Mouse (Mus musculus): ENCODE results near the gene Fam178b. TPM values are rescaled to one million over a fixed set of nuclear protein-coding genes. Genes with fewer than 3 reads are reported as not detected.
A peak's percentile ranks its signal among the peaks of the same experiment; 100 is the strongest.

The Fam178b gene
- polyA plus RNA-seq, 1 experiment from 2014 or later, result 0.15 TPM

DNA sequence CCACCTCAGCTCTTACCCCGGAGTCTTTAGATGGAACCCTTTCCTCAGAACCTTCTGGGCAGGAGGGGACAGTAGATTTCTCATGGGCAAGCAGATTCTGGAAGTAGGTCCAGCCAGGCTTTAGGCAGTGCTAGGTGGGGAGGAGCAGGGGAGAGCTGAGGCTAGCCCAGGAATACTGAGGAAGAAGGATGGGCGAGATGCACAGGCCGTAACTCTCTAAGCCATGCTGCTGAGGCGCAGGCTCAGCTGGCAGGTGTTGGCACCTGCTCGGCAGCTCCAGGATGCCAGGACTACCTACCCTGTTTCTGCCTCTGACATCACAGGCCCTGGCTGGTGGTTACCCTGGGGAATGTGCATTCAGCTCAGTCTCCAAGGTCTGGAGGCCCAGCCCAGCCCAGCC, 112.7 kb downstream of the Fam178b start:
- H3K4me2 ChIP-seq, result no peak overlapping the region
- DNase-seq (no peak), ATAC-seq (ENCODE audit: low read depth) (no peak)
- no peaks in the 10 kb centered on the region for H3K9me3 ChIP-seq (replicated peaks)
- WGBS (ENCODE audit: insufficient replicate concordance), result 77% methylated on average over 5 of the region's 5 CpGs
- H3K9ac ChIP-seq, result no peak overlapping the region
- no peaks in the 10 kb centered on the region for H3K36me3 ChIP-seq
- peaks cover 13% of the 10 kb centered on the region for H3K4me1 ChIP-seq (replicated peaks)
- no peak overlapping the region for H3K4me3 ChIP-seq (replicated peaks)
- no peak overlapping the region for H3K27ac ChIP-seq
- H3K27me3 ChIP-seq, result no peaks in the 10 kb centered on the region; the same call in none of the 2 replicates

DNA sequence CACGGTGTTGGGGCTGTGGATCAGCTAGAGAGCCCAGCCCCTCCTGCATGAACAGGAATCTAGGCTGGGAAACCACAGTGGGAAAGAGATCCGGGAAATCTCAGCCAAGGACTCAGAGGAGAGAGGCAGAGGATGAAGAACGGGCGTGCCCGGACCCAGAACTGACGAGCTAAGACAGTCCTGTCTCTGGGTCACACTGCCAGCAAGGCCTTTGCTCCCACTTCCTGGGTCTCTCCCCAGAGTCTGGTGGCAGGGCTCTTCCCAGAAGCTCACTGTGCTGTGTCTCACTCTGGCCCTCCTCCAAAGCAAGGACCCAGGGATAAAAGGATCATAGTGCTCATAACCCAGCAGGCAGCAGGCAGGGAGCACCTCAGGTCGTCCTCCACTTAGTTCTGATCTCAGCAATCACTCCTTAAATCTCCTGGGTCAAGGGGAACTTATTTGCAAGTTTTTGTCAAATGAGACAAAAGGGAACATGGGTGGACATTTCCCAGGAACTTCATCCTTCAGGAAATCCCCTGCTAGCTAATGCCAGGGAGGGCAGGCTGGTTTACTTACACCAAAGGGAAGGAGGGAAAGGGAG, 113.2 kb downstream of the Fam178b start:
- 26% methylated on average over 7 of the region's 7 CpGs for WGBS (ENCODE audit: insufficient replicate concordance)
- H3K4me1 ChIP-seq (replicated peaks), result peaks cover 13% of the 10 kb centered on the region
- no peak overlapping the region for H3K9ac ChIP-seq
- H3K9me3 ChIP-seq (replicated peaks), result no peaks in the 10 kb centered on the region
- H3K4me3 ChIP-seq (replicated peaks), result no peak overlapping the region
- ATAC-seq (ENCODE audit: low read depth), result no peak
- H3K4me2 ChIP-seq, result no peak overlapping the region
- H3K27me3 ChIP-seq, result no peaks in the 10 kb centered on the region; the same call in none of the 2 replicates
- no peaks in the 10 kb centered on the region for H3K36me3 ChIP-seq
- no peak for DNase-seq
- H3K27ac ChIP-seq, result no peak overlapping the region

DNA sequence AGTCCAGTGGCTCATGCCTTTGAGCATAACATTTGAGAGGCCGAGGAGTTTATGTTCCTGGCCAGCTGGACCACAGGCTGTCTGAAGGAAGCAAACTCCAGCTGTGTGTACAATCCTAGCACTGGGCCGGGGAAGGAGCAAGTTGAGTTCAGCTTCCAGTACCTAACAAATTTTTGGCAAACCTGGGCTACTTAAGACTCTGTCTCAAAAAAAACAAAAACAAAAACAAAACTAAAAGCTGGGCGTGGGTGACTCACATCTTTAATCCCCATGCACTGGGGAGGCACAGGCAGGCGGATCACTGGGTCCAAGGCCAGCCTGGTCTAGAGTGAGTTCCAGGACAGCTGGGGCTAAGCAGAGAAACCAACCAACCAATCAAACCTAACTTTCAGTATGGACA, 114.2 kb downstream of the Fam178b start:
- ATAC-seq (ENCODE audit: low read depth) (no peak), DNase-seq (no peak)
- no peak overlapping the region for H3K9ac ChIP-seq
- H3K9me3 ChIP-seq (replicated peaks), result no peaks in the 10 kb centered on the region
- H3K4me3 ChIP-seq (replicated peaks), result no peak overlapping the region
- H3K27ac ChIP-seq, result no peak overlapping the region
- H3K4me1 ChIP-seq (replicated peaks), result peaks cover 13% of the 10 kb centered on the region
- 55% methylated on average over 4 of the region's 4 CpGs for WGBS (ENCODE audit: insufficient replicate concordance)
- peaks cover 4% of the 10 kb centered on the region for H3K27me3 ChIP-seq
- H3K4me2 ChIP-seq, result no peak overlapping the region
- H3K36me3 ChIP-seq, result no peaks in the 10 kb centered on the region

DNA sequence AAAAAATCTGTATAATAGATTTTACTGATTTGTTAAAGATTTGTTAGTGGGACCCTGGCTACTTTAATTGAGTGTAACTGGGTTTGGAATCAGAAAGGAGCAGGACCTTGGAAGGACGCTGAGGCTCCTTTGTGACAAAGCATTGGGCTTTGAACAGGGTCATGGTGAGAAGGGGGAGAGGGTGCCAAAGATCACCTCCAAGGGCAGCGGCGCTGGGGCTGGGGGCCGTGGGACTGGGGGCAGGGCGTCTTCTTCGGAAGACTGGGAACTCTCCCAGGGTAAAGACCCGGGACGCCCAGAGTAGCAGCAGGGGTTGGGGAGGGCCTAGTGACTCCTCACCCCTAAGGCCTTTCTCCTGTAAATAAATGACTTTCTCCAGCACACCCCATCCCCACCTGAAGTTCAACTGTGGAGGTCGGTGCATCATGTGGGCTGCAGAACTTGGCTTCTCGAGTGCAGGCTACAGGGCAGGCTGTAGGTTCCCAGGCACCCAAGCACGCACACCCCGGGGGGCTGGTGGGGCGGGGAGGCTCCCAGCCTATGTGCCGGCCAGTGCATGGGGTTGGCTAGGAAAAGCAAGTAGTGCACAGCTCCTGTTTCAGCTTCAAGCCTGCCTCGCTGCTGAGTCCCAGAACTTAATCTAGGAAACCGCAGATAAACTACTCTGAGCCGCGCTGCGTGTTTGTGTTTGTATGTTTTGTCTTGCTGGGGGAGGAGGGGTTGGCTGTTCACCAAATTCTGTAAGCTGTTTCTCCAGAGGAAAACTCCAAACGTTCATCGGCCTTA, 115.0 kb downstream of the Fam178b start:
- Histone ChIP-seq H3K36me3 (no peaks in the 10 kb centered on the region), H3K9ac (no peak overlapping the region), H3K27ac (no peak overlapping the region)

DNA sequence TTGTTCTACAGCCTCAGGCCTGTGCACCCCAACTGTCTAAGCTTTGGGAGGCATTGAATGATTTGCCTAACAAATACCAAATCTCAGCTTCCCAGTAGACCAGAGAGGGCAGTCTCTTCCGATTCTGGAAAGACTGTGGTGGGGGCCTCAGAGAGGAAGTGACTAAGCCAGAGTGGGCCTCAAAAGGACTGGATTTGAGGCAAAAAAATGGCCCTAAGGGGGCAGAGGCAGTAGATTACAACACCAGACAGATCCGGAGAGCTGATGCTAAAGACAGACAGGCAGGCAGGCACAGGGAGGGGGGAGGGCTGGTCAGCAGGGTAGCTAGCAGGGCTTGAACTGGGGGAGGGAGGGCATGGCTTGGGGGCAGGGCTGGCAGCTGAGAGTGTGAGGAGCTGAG, 116.6 kb downstream of the Fam178b start:
- Histone ChIP-seq H3K9ac (no peak overlapping the region), H3K9me3 (replicated peaks) (no peaks in the 10 kb centered on the region), H3K4me1 (replicated peaks) (peaks cover 20% of the 10 kb centered on the region), H3K4me3 (replicated peaks) (no peak overlapping the region), H3K27ac (no peak overlapping the region), H3K4me2 (no peak overlapping the region), H3K27me3 (peaks cover 18% of the 10 kb centered on the region), H3K36me3 (no peaks in the 10 kb centered on the region)
- 3% methylated on average over 2 of the region's 2 CpGs for WGBS (ENCODE audit: insufficient replicate concordance)
- DNase-seq, result no peak
- ATAC-seq (ENCODE audit: low read depth), result no peak

More for the DNA sequence above, 115.0 kb downstream of the Fam178b start:
- Histone ChIP-seq H3K4me1 (replicated peaks) (peaks cover 16% of the 10 kb centered on the region), H3K4me3 (replicated peaks) (no peak overlapping the region), H3K4me2 (no peak overlapping the region), H3K27me3 (peaks cover 4% of the 10 kb centered on the region), H3K9me3 (replicated peaks) (no peaks in the 10 kb centered on the region)
- DNase-seq (no peak), ATAC-seq (ENCODE audit: low read depth) (no peak)
- 64% methylated on average over 21 of the region's 21 CpGs for WGBS (ENCODE audit: insufficient replicate concordance)

DNA sequence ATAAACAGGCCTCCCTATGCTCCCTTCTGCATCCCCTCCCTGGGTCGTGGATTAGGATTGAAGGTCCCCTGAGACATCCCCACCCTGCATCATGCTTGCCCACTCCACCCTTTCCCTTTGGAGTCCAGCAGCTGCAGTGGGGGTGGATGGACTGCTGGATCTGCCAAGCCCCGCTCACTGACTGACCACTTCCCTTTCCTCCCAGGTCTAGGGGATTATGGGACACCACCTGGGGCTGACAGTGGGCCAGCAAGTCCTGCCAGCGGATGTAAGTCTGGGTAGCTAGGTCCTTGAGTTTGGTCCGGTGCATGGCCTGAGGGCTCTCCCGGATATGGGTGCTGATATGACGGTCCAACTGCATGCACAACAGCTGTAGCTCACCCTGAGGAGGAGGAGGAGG, 118.9 kb downstream of the Fam178b start:
- 36% methylated on average over 6 of the region's 6 CpGs for WGBS (ENCODE audit: insufficient replicate concordance)
- Histone ChIP-seq H3K27ac (no peak overlapping the region), H3K36me3 (no peaks in the 10 kb centered on the region), H3K27me3 (peaks cover 41% of the 10 kb centered on the region), H3K9me3 (replicated peaks) (no peaks in the 10 kb centered on the region), H3K9ac (no peak overlapping the region), H3K4me2 (no peak overlapping the region), H3K4me1 (replicated peaks) (peaks cover 14% of the 10 kb centered on the region), H3K4me3 (replicated peaks) (no peak overlapping the region)
- no peak for ATAC-seq (ENCODE audit: low read depth)
- no peak for DNase-seq

DNA sequence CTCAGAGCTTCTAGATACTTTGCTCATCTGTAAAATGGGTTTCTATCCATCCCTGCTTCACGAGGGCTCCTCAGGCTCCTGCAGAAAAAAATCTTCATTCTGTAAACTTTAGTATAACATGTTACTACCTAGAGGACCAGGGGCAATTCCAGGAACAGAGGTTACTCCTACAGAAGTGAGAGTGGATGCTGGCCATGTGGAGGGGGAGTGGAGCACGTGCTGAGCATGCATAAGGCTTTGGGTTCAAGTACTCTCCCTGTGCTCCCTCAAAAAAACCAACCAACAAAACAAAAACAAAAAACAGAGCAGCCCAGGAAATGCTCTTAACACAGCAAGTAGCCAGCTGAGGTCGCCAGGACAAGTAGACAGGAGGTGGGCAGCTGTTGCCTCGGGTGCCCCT, 119.4 kb downstream of the Fam178b start:
- Histone ChIP-seq H3K9me3 (replicated peaks) (no peaks in the 10 kb centered on the region), H3K9ac (no peak overlapping the region), H3K4me2 (no peak overlapping the region), H3K36me3 (no peaks in the 10 kb centered on the region), H3K4me1 (replicated peaks) (peaks cover 17% of the 10 kb centered on the region), H3K4me3 (replicated peaks) (no peak overlapping the region), H3K27me3 (peaks cover 46% of the 10 kb centered on the region), H3K27ac (no peak overlapping the region)
- no peak for DNase-seq
- ATAC-seq (ENCODE audit: low read depth), result no peak
- 36% methylated on average over 4 of the region's 4 CpGs for WGBS (ENCODE audit: insufficient replicate concordance)

DNA sequence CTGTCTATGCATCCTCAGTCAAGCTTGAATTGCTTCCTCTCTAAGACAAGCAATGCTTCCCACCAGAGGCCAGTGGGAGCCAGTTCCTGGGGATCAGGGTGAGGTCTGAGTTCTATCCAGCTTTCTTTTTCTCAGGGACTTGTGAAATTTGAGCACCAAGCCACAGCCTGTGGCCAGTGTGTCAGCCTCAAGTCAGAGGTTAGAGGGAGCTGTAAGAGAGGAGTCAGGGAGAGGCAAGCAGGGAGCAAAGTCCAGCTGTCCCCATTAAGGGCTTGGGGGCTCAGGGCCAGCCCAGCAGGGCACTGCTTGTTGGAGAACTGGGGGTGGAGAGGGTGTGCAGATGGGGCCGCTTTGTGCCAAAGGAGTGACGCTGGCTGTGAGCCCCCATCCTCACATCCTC, 119.8 kb downstream of the Fam178b start:
- WGBS (ENCODE audit: insufficient replicate concordance), result 60% methylated on average over 2 of the region's 2 CpGs
- no peak for DNase-seq

DNA sequence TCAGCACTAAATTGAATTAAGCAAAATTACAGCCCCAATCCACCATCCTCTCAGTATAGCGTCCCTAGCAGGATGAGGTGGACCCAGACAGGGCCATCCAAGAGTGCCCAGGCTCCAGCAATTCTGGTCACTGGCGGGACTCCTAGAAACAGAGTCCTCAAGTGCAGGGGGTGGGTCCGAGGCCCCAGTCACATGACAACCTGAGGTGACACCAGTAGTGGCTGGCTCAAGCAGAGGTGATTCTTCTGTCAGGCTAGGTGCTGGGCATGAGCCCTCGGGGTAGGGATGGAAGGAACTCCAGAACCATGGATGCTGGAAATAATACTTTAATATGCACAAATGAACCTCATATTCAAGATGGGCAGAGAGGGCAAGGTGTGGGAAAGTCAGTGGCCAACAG, 120.6 kb downstream of the Fam178b start:
- no peaks in the 10 kb centered on the region for H3K9me3 ChIP-seq (replicated peaks)
- H3K4me1 ChIP-seq (replicated peaks), result peaks cover 26% of the 10 kb centered on the region
- no peak overlapping the region for H3K27ac ChIP-seq
- H3K4me3 ChIP-seq (replicated peaks), result no peak overlapping the region
- ATAC-seq (ENCODE audit: low read depth) (no peak), DNase-seq (no peak)
- peaks cover 58% of the 10 kb centered on the region for H3K27me3 ChIP-seq
- H3K9ac ChIP-seq, result no peak overlapping the region
- no peak overlapping the region for H3K4me2 ChIP-seq
- no peaks in the 10 kb centered on the region for H3K36me3 ChIP-seq
- WGBS (ENCODE audit: insufficient replicate concordance), result 38% methylated on average over 4 of the region's 4 CpGs

More for the DNA sequence above, 119.8 kb downstream of the Fam178b start:
- Histone ChIP-seq H3K27ac (no peak overlapping the region), H3K9ac (no peak overlapping the region), H3K4me1 (replicated peaks) (peaks cover 18% of the 10 kb centered on the region), H3K4me3 (replicated peaks) (no peak overlapping the region), H3K36me3 (no peaks in the 10 kb centered on the region), H3K4me2 (no peak overlapping the region), H3K9me3 (replicated peaks) (no peaks in the 10 kb centered on the region), H3K27me3 (peaks cover 50% of the 10 kb centered on the region)
- ATAC-seq (ENCODE audit: low read depth), result no peak

DNA sequence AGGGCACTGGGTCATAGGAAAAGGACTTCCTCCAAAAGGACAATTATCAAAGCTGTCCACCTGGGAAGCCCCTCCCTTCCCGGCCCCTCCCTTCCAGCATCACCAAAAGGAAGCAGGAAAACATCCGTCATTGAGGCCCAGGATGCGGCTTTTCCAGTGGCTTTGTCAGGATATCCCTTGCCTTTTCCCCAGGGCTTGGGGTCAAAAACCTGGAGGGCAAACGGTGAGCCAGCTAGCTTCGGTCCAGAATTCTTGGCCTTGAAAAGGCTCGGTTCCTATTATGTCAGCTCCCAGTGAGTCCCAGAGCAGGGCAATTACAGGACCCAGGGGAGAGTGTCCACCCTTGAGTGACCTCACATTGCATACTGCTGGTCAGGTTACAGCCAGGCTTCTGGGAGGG, 122.1 kb downstream of the Fam178b start:
- no peaks in the 10 kb centered on the region for H3K36me3 ChIP-seq
- no peak overlapping the region for H3K27ac ChIP-seq
- no peak overlapping the region for H3K9ac ChIP-seq
- ATAC-seq (ENCODE audit: low read depth) (no peak), DNase-seq (no peak)
- H3K4me3 ChIP-seq (replicated peaks), result no peak overlapping the region
- no peaks in the 10 kb centered on the region for H3K9me3 ChIP-seq (replicated peaks)
- no peak overlapping the region for H3K4me2 ChIP-seq
- peaks cover 36% of the 10 kb centered on the region for H3K4me1 ChIP-seq (replicated peaks)
- 28% methylated on average over 6 of the region's 6 CpGs for WGBS (ENCODE audit: insufficient replicate concordance)
- peaks cover 73% of the 10 kb centered on the region for H3K27me3 ChIP-seq

DNA sequence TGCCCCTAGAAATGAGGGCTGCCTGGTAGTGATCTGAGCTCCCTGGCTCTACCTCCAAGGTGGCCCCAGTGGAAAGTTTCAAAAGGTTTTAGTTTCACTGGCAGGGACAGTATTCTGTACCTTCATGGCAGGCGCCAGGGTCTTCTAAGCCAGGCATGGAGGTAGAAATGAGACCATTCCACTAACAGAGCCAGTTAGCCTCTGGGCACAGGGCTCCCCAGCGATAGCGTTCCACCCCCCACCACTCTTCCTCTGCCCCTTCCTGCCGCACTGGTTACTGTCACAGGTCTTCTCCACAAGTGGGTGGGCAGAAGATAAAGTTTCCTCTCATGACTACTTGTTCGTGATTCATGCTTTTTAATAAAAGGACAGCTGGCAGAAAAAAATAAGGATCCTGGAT, 123.1 kb downstream of the Fam178b start:
- H3K9ac ChIP-seq, result no peak overlapping the region
- peaks cover 83% of the 10 kb centered on the region for H3K27me3 ChIP-seq
- ATAC-seq (ENCODE audit: low read depth), result no peak
- H3K27ac ChIP-seq, result no peak overlapping the region
- no peaks in the 10 kb centered on the region for H3K9me3 ChIP-seq (replicated peaks)
- H3K4me3 ChIP-seq (replicated peaks), result no peak overlapping the region
- DNase-seq, result no peak
- 21% methylated on average over 5 of the region's 5 CpGs for WGBS (ENCODE audit: insufficient replicate concordance)
- no peak overlapping the region for H3K4me2 ChIP-seq
- peaks cover 46% of the 10 kb centered on the region for H3K4me1 ChIP-seq (replicated peaks)
- H3K36me3 ChIP-seq, result no peaks in the 10 kb centered on the region

DNA sequence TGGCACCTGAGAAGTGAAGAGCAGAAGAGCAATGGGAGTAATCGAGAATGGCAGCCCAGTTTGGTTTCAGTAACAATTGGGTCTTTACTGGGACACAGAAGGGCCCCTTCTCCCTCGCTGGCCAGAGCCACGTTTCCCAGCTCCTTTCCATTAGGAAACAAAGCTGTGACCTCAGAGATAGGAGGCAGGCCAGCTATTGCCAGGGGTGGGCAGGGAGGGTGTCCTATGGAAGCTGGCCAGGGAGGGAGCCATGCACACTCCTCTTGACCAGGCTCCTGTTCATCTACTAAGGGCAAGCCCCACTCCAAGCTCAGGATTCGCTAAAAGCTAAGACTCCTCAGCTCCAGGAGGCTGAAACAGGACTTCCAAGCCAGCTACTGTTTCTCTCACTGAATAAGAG, 123.7 kb downstream of the Fam178b start:
- H3K27ac ChIP-seq, result no peak overlapping the region
- WGBS (ENCODE audit: insufficient replicate concordance), result 11% methylated on average over 4 of the region's 4 CpGs
- H3K4me3 ChIP-seq (replicated peaks), result no peak overlapping the region
- H3K4me1 ChIP-seq (replicated peaks), result peaks cover 51% of the 10 kb centered on the region
- H3K36me3 ChIP-seq, result no peaks in the 10 kb centered on the region; the same call in 1 of the 2 replicates
- H3K9ac ChIP-seq, result no peak overlapping the region
- ATAC-seq (ENCODE audit: low read depth), result no peak
- H3K27me3 ChIP-seq, result peaks cover 89% of the 10 kb centered on the region
- no peak for DNase-seq
- no peaks in the 10 kb centered on the region for H3K9me3 ChIP-seq (replicated peaks)
- H3K4me2 ChIP-seq, result peak overlapping the region; percentile 67; the same call in 1 of the 2 replicates
